Mouse (Mus musculus) forebrain, embryonic 16.5 days (tissue): ENCODE measurements around the gene Usp5. TPM values are rescaled to one million over a fixed set of nuclear protein-coding genes. Genes with fewer than 3 reads are reported as not detected.

Experiments
- ATAC-seq: fragments of 200-750 bp; cut with Nextera tagmentation; 2 replicates; pipeline ENCODE4 v1.8.0; 2017; ENCODE audit warnings: mild to moderate bottlenecking, moderate library complexity
- H3K27ac ChIP-seq: fragments of 300-500 bp; sonication (generic); 2 replicates; pipeline ENCODE4 v1.5.1; 2014; ENCODE audit warnings: low read length, control low read depth
- H3K27me3 ChIP-seq: fragments of 300-500 bp; sonication (generic); replicated peaks from 2 replicates; pipeline ENCODE4 v1.6.1; 2014; ENCODE audit warnings: low read length; ENCODE audit not compliant: control insufficient read depth, insufficient read depth
- H3K36me3 ChIP-seq: fragments of 300-500 bp; sonication (generic); 2 replicates; pipeline ENCODE4 v1.6.1; 2014; ENCODE audit not compliant: control insufficient read depth, insufficient read depth
- H3K4me1 ChIP-seq: fragments of 300-500 bp; sonication (generic); replicated peaks from 2 replicates; pipeline ENCODE4 v1.6.1; 2014; ENCODE audit warnings: low read length; ENCODE audit not compliant: control insufficient read depth, insufficient read depth
- H3K4me2 ChIP-seq: fragments of 300-500 bp; sonication (generic); 2 replicates; pipeline ENCODE4 v1.6.1; 2014; ENCODE audit warnings: mild to moderate bottlenecking, low read length, control low read depth
- H3K4me3 ChIP-seq: fragments of 300-500 bp; sonication (generic); replicated peaks from 2 replicates; pipeline ENCODE4 v1.5.1; 2014; ENCODE audit warnings: mild to moderate bottlenecking, low read length, control low read depth
- H3K9ac ChIP-seq: fragments of 300-500 bp; sonication (generic); replicated peaks from 2 replicates; pipeline ENCODE4 v1.6.1; 2014; ENCODE audit warnings: low read depth, low read length, control low read depth
- H3K9me3 ChIP-seq: fragments of 300-500 bp; sonication (generic); 2 replicates; pipeline ENCODE4 v1.6.1; 2016; ENCODE audit warnings: low read length; ENCODE audit not compliant: control insufficient read depth
- WGBS: fragments of 180-500 bp; shearing (Covaris S2); extraction: QIAGEN DNeasy Blood & Tissue Kit; methylation state at CpG from one replicate; pipeline ENCODE4 v1.1.7; 2014; 5-methylcytosine and 5-hydroxymethylcytosine counted together
- polyA plus RNA-seq: library from polyadenylated mRNA; unstranded; fragments of >200 nt; fragmentation: Nextera tagmentation; extraction: Ambion mirVana; gene quantifications from 2 replicates; pipeline ENCODE4 v1.2.1, GENCODE M21; 2015

The Usp5 gene
- polyA plus RNA-seq, 1 experiment from 2014 or later, result 216 TPM

- peak overlapping the region; percentile 57 for H3K9ac ChIP-seq
- peak overlapping the region; percentile 75 for H3K4me3 ChIP-seq
- H3K4me2 ChIP-seq, result peak overlapping the region; percentile 58
- H3K27ac ChIP-seq, result peak overlapping the region; percentile 90
- under 1% methylated on average over 38 of the region's 38 CpGs for WGBS
- no peaks in the 10 kb centered on the region for H3K27me3 ChIP-seq
- H3K36me3 ChIP-seq, result no peaks in the 10 kb centered on the region; the same call in 1 of the 2 replicates
- peak; percentile 85 for ATAC-seq
- peaks cover 25% of the 10 kb centered on the region for H3K4me1 ChIP-seq
- H3K9me3 ChIP-seq, result no peaks in the 10 kb centered on the region
These were observed 766 bp upstream of the Usp5 start for GRCm38 (mm10) chr6:124829799-124830700.

- Histone ChIP-seq H3K27me3 (no peaks in the 10 kb centered on the region), H3K4me2 (peak overlapping the region; percentile 81), H3K36me3 (peaks cover 14% of the 10 kb centered on the region), H3K9ac (peak overlapping the region; percentile 54), H3K27ac (peak overlapping the region; percentile 29), H3K4me3 (peak overlapping the region; percentile 75), H3K9me3 (no peaks in the 10 kb centered on the region), H3K4me1 (peaks cover 25% of the 10 kb centered on the region)
- WGBS, result 23% methylated on average over 10 of the region's 10 CpGs
- ATAC-seq, result no peak
These were observed 1.1 kb downstream of the Usp5 start for GRCm38 (mm10) chr6:124828101-124828592.

- Histone ChIP-seq H3K27ac (no peak overlapping the region), H3K9ac (no peak overlapping the region), H3K4me3 (no peak overlapping the region), H3K36me3 (peaks cover 62% of the 10 kb centered on the region), H3K4me2 (no peak overlapping the region), H3K9me3 (no peaks in the 10 kb centered on the region), H3K27me3 (no peaks in the 10 kb centered on the region), H3K4me1 (no peaks in the 10 kb centered on the region)
- ATAC-seq, result no peak
- 94% methylated on average over 4 of the region's 4 CpGs for WGBS
These were observed 7.2 kb downstream of the Usp5 start for GRCm38 (mm10) chr6:124822049-124822448.

- ATAC-seq, result no peak
- 94% methylated on average over 5 of the region's 5 CpGs for WGBS
- no peaks in the 10 kb centered on the region for H3K27me3 ChIP-seq
These were observed 8.4 kb downstream of the Usp5 start for GRCm38 (mm10) chr6:124820891-124821290.

GRCm38 (mm10) chr6:124817971-124818370, 11.3 kb downstream of the Usp5 start:
- Histone ChIP-seq H3K27me3 (no peaks in the 10 kb centered on the region), H3K9ac (no peak overlapping the region), H3K4me1 (peaks cover 5% of the 10 kb centered on the region), H3K4me2 (no peak overlapping the region), H3K9me3 (no peaks in the 10 kb centered on the region), H3K27ac (no peak overlapping the region), H3K36me3 (peaks cover 51% of the 10 kb centered on the region), H3K4me3 (no peak overlapping the region)
- ATAC-seq, result no peak
- WGBS, result 95% methylated on average over 8 of the region's 8 CpGs

More at GRCm38 (mm10) chr6:124820891-124821290, 8.4 kb downstream of the Usp5 start:
- Histone ChIP-seq H3K4me3 (no peak overlapping the region), H3K36me3 (peaks cover 66% of the 10 kb centered on the region), H3K9ac (no peak overlapping the region), H3K4me2 (no peak overlapping the region), H3K4me1 (no peaks in the 10 kb centered on the region), H3K9me3 (no peaks in the 10 kb centered on the region), H3K27ac (no peak overlapping the region)

GRCm38 (mm10) chr6:124817563-124817962, 11.7 kb downstream of the Usp5 start:
- no peaks in the 10 kb centered on the region for H3K27me3 ChIP-seq
- no peak overlapping the region for H3K27ac ChIP-seq
- no peak overlapping the region for H3K4me3 ChIP-seq
- ATAC-seq, result no peak
- no peak overlapping the region for H3K4me2 ChIP-seq
- no peak overlapping the region for H3K9ac ChIP-seq
- peaks cover 9% of the 10 kb centered on the region for H3K4me1 ChIP-seq
- peaks cover 49% of the 10 kb centered on the region for H3K36me3 ChIP-seq
- no peaks in the 10 kb centered on the region for H3K9me3 ChIP-seq
- WGBS, result 95% methylated on average over 8 of the region's 8 CpGs

GRCm38 (mm10) chr6:124817125-124817524, 12.2 kb downstream of the Usp5 start:
- WGBS, result 97% methylated on average over 11 of the region's 11 CpGs
- H3K36me3 ChIP-seq, result peaks cover 44% of the 10 kb centered on the region

GRCm38 (mm10) chr6:124816611-124817010, 12.7 kb downstream of the Usp5 start:
- 91% methylated on average over 4 of the region's 4 CpGs for WGBS
- no peak overlapping the region for H3K27ac ChIP-seq
- H3K9ac ChIP-seq, result no peak overlapping the region
- H3K4me3 ChIP-seq, result no peak overlapping the region
- H3K9me3 ChIP-seq, result no peaks in the 10 kb centered on the region
- H3K4me1 ChIP-seq, result peaks cover 12% of the 10 kb centered on the region
- no peak for ATAC-seq
- peaks cover 40% of the 10 kb centered on the region for H3K36me3 ChIP-seq
- H3K27me3 ChIP-seq, result no peaks in the 10 kb centered on the region
- H3K4me2 ChIP-seq, result no peak overlapping the region

More at GRCm38 (mm10) chr6:124817125-124817524, 12.2 kb downstream of the Usp5 start:
- Histone ChIP-seq H3K9me3 (no peaks in the 10 kb centered on the region), H3K27me3 (no peaks in the 10 kb centered on the region), H3K4me1 (peaks cover 12% of the 10 kb centered on the region), H3K27ac (no peak overlapping the region), H3K4me3 (no peak overlapping the region), H3K4me2 (no peak overlapping the region), H3K9ac (no peak overlapping the region)
- no peak for ATAC-seq

GRCm38 (mm10) chr6:124814858-124815774, 14.2 kb downstream of the Usp5 start:
- H3K4me3 ChIP-seq, result no peak overlapping the region
- 62% methylated on average over 9 of the region's 9 CpGs for WGBS
- H3K9ac ChIP-seq, result no peak overlapping the region
- H3K4me2 ChIP-seq, result no peak overlapping the region
- no peak for ATAC-seq
- H3K9me3 ChIP-seq, result no peaks in the 10 kb centered on the region
- H3K4me1 ChIP-seq, result peaks cover 12% of the 10 kb centered on the region
- no peaks in the 10 kb centered on the region for H3K27me3 ChIP-seq
- no peak overlapping the region for H3K27ac ChIP-seq
- peaks cover 33% of the 10 kb centered on the region for H3K36me3 ChIP-seq
